Mouse (Mus musculus): ENCODE measurements around the gene Olfr1154. TPM values are rescaled to one million over a fixed set of nuclear protein-coding genes. Genes with fewer than 3 reads are reported as not detected.

Gene Olfr1154
- total RNA-seq (2021) = not detected
- long read RNA-seq, experiment 1 = 0 reads
- long read RNA-seq, experiment 2 = 0 reads

GRCm38 (mm10) chr2:87905066-87905465 is at the start of gene Olfr1154:
Olfr1154 (minus strand) TSS chr2:87905166.
- DNase-seq = no peak
- intact Hi-C loops (cut with DNase I) = no loop called here

DNA sequence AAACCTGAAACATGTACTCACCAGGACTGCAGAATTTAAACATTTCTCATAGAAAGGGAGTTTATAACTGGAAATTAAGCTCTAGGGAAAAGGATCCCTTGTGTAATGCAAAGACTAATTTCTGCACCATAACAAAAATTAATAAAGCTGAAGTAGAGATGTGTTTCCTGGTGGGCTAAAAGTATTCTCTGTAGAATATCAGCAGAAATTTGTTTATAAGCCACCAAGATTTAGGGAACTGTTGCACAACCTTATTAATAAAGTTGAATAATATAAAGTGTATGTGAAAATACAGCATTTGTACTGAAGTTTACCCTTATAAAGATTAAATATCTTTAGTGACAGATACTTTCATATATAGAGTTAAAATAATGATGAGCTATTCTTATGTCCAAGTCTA is 48.0 kb upstream of the Olfr1154 start, which contains the start of gene Olfr1156:
Gene Olfr1156 (minus strand): TSS at position 101 of the 400 bp plus-strand sequence.
- intact Hi-C loops (cut with DNase I) = no loop called here

GRCm38 (mm10) chr2:87945037-87945436 is 40.1 kb upstream of the Olfr1154 start, which contains the start of gene Olfr1155:
Olfr1155 (minus strand) TSS chr2:87945137.
- intact Hi-C loops (cut with DNase I) = no loop called here
- no peak for DNase-seq

More for the DNA sequence above, 48.0 kb upstream of the Olfr1154 start, which contains the start of gene Olfr1156:
- DNase-seq = no peak

DNA sequence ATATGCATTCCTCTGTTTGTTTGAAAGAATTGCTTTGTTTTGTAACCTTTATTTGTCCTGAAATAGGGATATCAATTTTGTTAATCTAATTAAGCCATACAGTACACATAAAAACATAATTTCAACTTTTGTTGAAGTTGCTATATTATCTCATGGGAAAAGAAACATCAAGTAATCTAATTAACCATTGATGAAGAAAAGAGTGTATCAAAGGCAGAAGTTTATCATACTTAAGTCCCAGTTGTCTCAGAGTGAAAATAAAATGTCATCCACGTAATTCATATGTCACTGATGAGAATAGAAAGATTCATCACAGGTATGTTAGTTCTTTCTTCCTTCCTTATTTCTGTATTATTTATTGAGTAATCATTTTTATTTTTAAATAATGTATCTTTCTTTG is 10.3 kb downstream of the Olfr1154 start, which contains the start of gene Olfr1153:
Gene Olfr1153 (plus strand): TSS at position 301 of the 400 bp plus-strand sequence.
- intact Hi-C loops (cut with DNase I) = no loop called here

GRCm38 (mm10) chr2:87866192-87866591 is 38.8 kb downstream of the Olfr1154 start, which contains the start of gene Olfr1152:
Olfr1152 (plus strand) TSS chr2:87866492.
- intact Hi-C loops (cut with DNase I) = no loop called here

More for the DNA sequence above, 10.3 kb downstream of the Olfr1154 start, which contains the start of gene Olfr1153:
- no peak for DNase-seq

DNA sequence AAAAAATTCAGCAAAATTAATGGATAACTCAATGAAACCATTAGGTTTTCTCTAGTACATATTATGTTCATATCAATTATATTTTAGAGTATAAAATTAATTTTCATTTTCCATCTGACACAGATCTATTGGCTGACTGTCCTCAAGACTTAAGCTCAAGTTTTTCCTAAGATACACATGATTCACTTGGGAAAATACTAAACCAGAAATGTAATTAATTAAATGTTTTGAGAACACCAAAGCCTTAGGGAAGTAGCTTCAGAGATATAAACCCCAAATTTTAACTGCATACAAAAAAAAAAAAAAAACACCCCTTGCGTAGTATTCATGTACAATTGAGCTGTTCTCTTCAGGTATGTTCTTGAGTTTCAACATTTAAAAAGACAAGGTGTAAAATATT is 49.4 kb downstream of the Olfr1154 start, which contains the start of gene Olfr1151:
Gene Olfr1151 (plus strand): TSS at position 301 of the 400 bp plus-strand sequence.
- DNase-seq = no peak
- intact Hi-C loops (cut with DNase I) = no loop called here

More at GRCm38 (mm10) chr2:87866192-87866591, 38.8 kb downstream of the Olfr1154 start, which contains the start of gene Olfr1152:
- DNase-seq = no peak

Other genes with a start within 250 kb of the Olfr1154 start
- gene Olfr1134, start 246.7 kb downstream of the Olfr1154 start, total RNA-seq (2021) = not detected
- not detected for gene Olfr1135, start 231.5 kb downstream of the Olfr1154 start, total RNA-seq (2021)
- gene Olfr1136, start 211.2 kb downstream of the Olfr1154 start, total RNA-seq (2021) = not detected
- gene Olfr1137, start 192.0 kb downstream of the Olfr1154 start, total RNA-seq (2021) = not detected
- gene Olfr1138, start 165.2 kb downstream of the Olfr1154 start, total RNA-seq (2021) = not detected
- not detected for gene Olfr1140, start 161.4 kb downstream of the Olfr1154 start, total RNA-seq (2021)
- gene Olfr1141, start 151.2 kb downstream of the Olfr1154 start, total RNA-seq (2021) = not detected
- not detected for gene Olfr152, start 125.7 kb downstream of the Olfr1154 start, total RNA-seq (2021)
- not detected for gene Olfr1143, start 104.6 kb downstream of the Olfr1154 start, total RNA-seq (2021)
- gene Olfr1145, start 95.3 kb downstream of the Olfr1154 start, total RNA-seq (2021) = not detected
- not detected for gene Olfr1148, start 74.6 kb downstream of the Olfr1154 start, total RNA-seq (2021)
- gene Olfr1150-ps1, start 61.2 kb downstream of the Olfr1154 start, total RNA-seq (2021) = not detected
- not detected for gene Olfr1151, start 49.3 kb downstream of the Olfr1154 start, total RNA-seq (2021)
- not detected for gene Olfr1152, start 38.7 kb downstream of the Olfr1154 start, total RNA-seq (2021)
- not detected for gene Olfr1153, start 10.2 kb downstream of the Olfr1154 start, total RNA-seq (2021)
- not detected for gene Olfr1155, start 40.0 kb upstream of the Olfr1154 start, total RNA-seq (2021)
- gene Olfr1156, start 47.9 kb upstream of the Olfr1154 start, total RNA-seq (2021) = not detected
- not detected for gene Olfr1157, start 63.1 kb upstream of the Olfr1154 start, total RNA-seq (2021)
- gene Olfr74, start 69.5 kb upstream of the Olfr1154 start, total RNA-seq (2021) = not detected
- not detected for gene Olfr1158, start 84.9 kb upstream of the Olfr1154 start, total RNA-seq (2021)
- gene Olfr1160, start 103.1 kb upstream of the Olfr1154 start, total RNA-seq (2021) = not detected
- not detected for gene Olfr1161, start 117.6 kb upstream of the Olfr1154 start, total RNA-seq (2021)
- gene Olfr73, start 132.5 kb upstream of the Olfr1154 start, total RNA-seq (2021) = not detected
- gene Olfr1162, start 146.0 kb upstream of the Olfr1154 start, total RNA-seq (2021) = not detected
- gene Olfr1163, start 166.7 kb upstream of the Olfr1154 start, total RNA-seq (2021) = not detected
- not detected for gene Olfr1164, start 188.8 kb upstream of the Olfr1154 start, total RNA-seq (2021)
- gene Olfr1166, start 223.1 kb upstream of the Olfr1154 start, total RNA-seq (2021) = not detected